Comparison of ENCODE assay signal across 22 mouse cellular contexts in the genomic region with DNA sequence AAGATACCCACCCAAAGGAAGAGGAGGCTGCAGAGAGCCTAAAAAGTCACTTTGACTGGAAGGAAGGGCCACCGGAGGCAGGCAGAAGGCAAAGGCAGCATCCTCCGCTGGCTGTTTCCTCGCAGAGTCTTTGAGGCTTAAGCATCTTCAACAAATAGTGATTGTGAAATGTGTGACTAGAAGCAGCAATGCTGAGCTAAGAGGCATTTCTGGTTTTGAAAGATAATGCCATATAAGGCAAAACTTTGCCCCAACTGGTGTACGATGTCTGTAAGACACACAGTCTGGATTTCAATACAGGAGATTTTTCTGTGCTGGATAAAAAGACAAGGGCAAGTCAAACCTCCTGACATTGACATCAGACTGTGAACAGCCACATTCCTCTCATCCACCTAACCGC. TPM values are rescaled to one million over a fixed set of nuclear protein-coding genes. Genes with fewer than 3 reads are reported as not detected.
DNase-seq lines count a peak whose midpoint lies in the region; ATAC-seq and TF ChIP-seq lines count a peak whose summit lies in the region.
"Had no signal": no experiment of that assay in that cellular context is flagged by ENCODE, and none has a peak within 500 bp of the region (broad histone marks: within the 10 kb centered on the region; RNA-seq: fewer than 3 reads in every experiment).

No protein-coding gene starts in this region.

- H3K36me3 ChIP-seq in intestine, embryonic 14.5 days (ENCODE audit: control insufficient read depth, insufficient read depth, low read length), result no peaks in the 10 kb centered on the region
- H3K36me3 ChIP-seq in intestine, embryonic 16.5 days (ENCODE audit: control insufficient read depth, insufficient read depth, low read length), result no peaks in the 10 kb centered on the region
- no peaks in the 10 kb centered on the region for H3K36me3 ChIP-seq in myocyte (ENCODE audit: control insufficient read depth, insufficient read depth)
- H3K36me3 ChIP-seq: embryonic facial prominence, embryonic 15.5 days had no signal

- H3K27ac ChIP-seq in intestine, embryonic 14.5 days (ENCODE audit: low read depth), result peak overlapping the region; percentile 27; the same call in 1 of the 2 replicates
- no peak overlapping the region for H3K27ac ChIP-seq in intestine, embryonic 16.5 days (ENCODE audit: low read length)
- H3K27ac ChIP-seq: embryonic facial prominence, embryonic 15.5 days; heart, adult 2 months; hindbrain, embryonic 14.5 days had no signal

- H3K4me2 ChIP-seq in intestine, embryonic 14.5 days (ENCODE audit: low read length), result no peak overlapping the region
- no peak overlapping the region for H3K4me2 ChIP-seq in intestine, embryonic 16.5 days (ENCODE audit: low read depth, low read length)
- no peak overlapping the region for H3K4me2 ChIP-seq in myocyte (ENCODE audit: low read depth)
- H3K4me2 ChIP-seq: embryonic facial prominence, embryonic 15.5 days; hindbrain, embryonic 14.5 days had no signal

- no peak for DNase-seq in intestine, embryonic 14.5 days (ENCODE audit: low spot score)
- peak; percentile 77 for DNase-seq in 416B (ENCODE audit: low read depth)
- DNase-seq in brain, adult 2 months (ENCODE audit: low read depth, low spot score), result peak; percentile 39
- no peak for DNase-seq in cerebellum, postnatal 25 days
- no peak for DNase-seq in left cerebral cortex, adult 18-20 months (ENCODE audit: low spot score in 2 of 2)
- DNase-seq: adrenal gland, adult 2 months; B cell, adult 2 months; cerebellum, adult 9-11 months; gastrocnemius, postnatal 14 days; heart, adult 2 months; heart, postnatal 36 days; kidney, postnatal 10 days; left cerebral cortex, postnatal 4 days; right cerebral cortex, postnatal 4 days; thymus, adult 2 months had no signal

- no peaks in the 10 kb centered on the region for H3K9me3 ChIP-seq in intestine, embryonic 14.5 days (ENCODE audit: control insufficient read depth, low read length)
- H3K9me3 ChIP-seq in intestine, embryonic 16.5 days (ENCODE audit: control insufficient read depth, low read length), result no peaks in the 10 kb centered on the region
- H3K9me3 ChIP-seq: embryonic facial prominence, embryonic 15.5 days; megakaryocyte, embryonic 14.5 days had no signal

- no peaks in the 10 kb centered on the region for H3K27me3 ChIP-seq in intestine, embryonic 14.5 days (replicated peaks; ENCODE audit: control insufficient read depth, insufficient read depth, low read length)
- no peaks in the 10 kb centered on the region for H3K27me3 ChIP-seq in intestine, embryonic 16.5 days (replicated peaks; ENCODE audit: control insufficient read depth, insufficient read depth, low read length)
- no peaks in the 10 kb centered on the region for H3K27me3 ChIP-seq in myocyte (ENCODE audit: control insufficient read depth, insufficient read depth, insufficient read length)
- H3K27me3 ChIP-seq: embryonic facial prominence, embryonic 15.5 days; megakaryocyte, embryonic 14.5 days had no signal

- WGBS in intestine, embryonic 14.5 days, result 59% methylated on average over 5 of the region's 5 CpGs
- WGBS in intestine, embryonic 16.5 days, result 70% methylated on average over 5 of the region's 5 CpGs

- TF ChIP-seq POLR2A in myocyte (IDR thresholded peaks at IDR 0.05; ENCODE audit: insufficient read length, low read depth), result no peak

- no peak overlapping the region for H3ac ChIP-seq in myocyte (ENCODE audit: control insufficient read depth, insufficient read length)

- H3K79me2 ChIP-seq in myocyte (ENCODE audit: control insufficient read depth, insufficient read depth), result no peaks in the 10 kb centered on the region

- no peak overlapping the region for H3K9ac ChIP-seq in intestine, embryonic 14.5 days (ENCODE audit: low read length)
- H3K9ac ChIP-seq in intestine, embryonic 16.5 days (ENCODE audit: low read depth, low read length), result no peak overlapping the region
- H3K9ac ChIP-seq: embryonic facial prominence, embryonic 15.5 days; hindbrain, embryonic 14.5 days had no signal

- H3K4me3 ChIP-seq in intestine, embryonic 14.5 days (ENCODE audit: low read depth, low read length), result no peak overlapping the region
- H3K4me3 ChIP-seq in intestine, embryonic 16.5 days (ENCODE audit: low read length), result no peak overlapping the region
- no peak overlapping the region for H3K4me3 ChIP-seq in myocyte
- H3K4me3 ChIP-seq: embryonic facial prominence, embryonic 15.5 days; heart, adult 2 months; megakaryocyte, embryonic 14.5 days had no signal

- H3K4me1 ChIP-seq in intestine, embryonic 14.5 days (replicated peaks; ENCODE audit: control insufficient read depth, insufficient read depth, low read length), result peaks cover 14% of the 10 kb centered on the region
- peaks cover 22% of the 10 kb centered on the region for H3K4me1 ChIP-seq in intestine, embryonic 16.5 days (ENCODE audit: control insufficient read depth, insufficient read depth, low read length)

- ATAC-seq in intestine, embryonic 14.5 days (replicated peaks; ENCODE audit: low FRiP score, low TSS enrichment, low read depth), result no peak
- no peak for ATAC-seq in intestine, embryonic 16.5 days
- ATAC-seq: intestine, postnatal 0 days; midbrain, embryonic 16.5 days had no signal

TF ChIP-seq in myocyte, 11 proteins besides CTCF, POLR2A, EP300 and RAD21:
- TF ChIP-seq REST (IDR thresholded peaks at IDR 0.05; ENCODE audit: insufficient read depth, insufficient read length) (no peak), SRF (IDR thresholded peaks at IDR 0.05; ENCODE audit: control insufficient read depth, insufficient read length, low read depth) (peak; percentile 84)

RNA-seq across cellular contexts. Expression of a gene that starts 51.6 kb away (rescaled TPM):
- 133 and 149 TPM in 2 replicates for polyA plus RNA-seq in intestine, embryonic 14.5 days (2014; fragmentation: Nextera tagmentation; extraction: Ambion mirVana)
- polyA plus RNA-seq in intestine, embryonic 16.5 days (2015; fragmentation: Nextera tagmentation; extraction: Ambion mirVana), result 74.8 and 74.9 TPM in 2 replicates
- 17.7 TPM for polyA plus RNA-seq in myocyte (2012; fragmentation: generic; extraction: Trizol)
- 100 to 1,000 TPM; 133 to 135 TPM for total RNA-seq in left cerebral cortex, adult 18-20 months (2021)

Comparison
In these comparisons a context has a peak if more than half of its experiments do, and no peak if none do; other contexts are left out.
1. DNase-seq: peak in 416B (single experiment) and brain, adult 2 months (single experiment); none in intestine, embryonic 14.5 days (single experiment), cerebellum, postnatal 25 days (0 of 2) and left cerebral cortex, adult 18-20 months (0 of 2).